Mouse (Mus musculus): Measurements from ENCODE around the gene Btbd2.

Btbd2 gene

GRCm38 (mm10) chr10:80671251-80671650, 14.4 kb upstream of the Btbd2 start:
- in situ Hi-C loops (cut with MboI), result no loop called here

GRCm38 (mm10) chr10:80670531-80670930, 13.7 kb upstream of the Btbd2 start:
- in situ Hi-C loops (cut with MboI), result no loop called here

DNA sequence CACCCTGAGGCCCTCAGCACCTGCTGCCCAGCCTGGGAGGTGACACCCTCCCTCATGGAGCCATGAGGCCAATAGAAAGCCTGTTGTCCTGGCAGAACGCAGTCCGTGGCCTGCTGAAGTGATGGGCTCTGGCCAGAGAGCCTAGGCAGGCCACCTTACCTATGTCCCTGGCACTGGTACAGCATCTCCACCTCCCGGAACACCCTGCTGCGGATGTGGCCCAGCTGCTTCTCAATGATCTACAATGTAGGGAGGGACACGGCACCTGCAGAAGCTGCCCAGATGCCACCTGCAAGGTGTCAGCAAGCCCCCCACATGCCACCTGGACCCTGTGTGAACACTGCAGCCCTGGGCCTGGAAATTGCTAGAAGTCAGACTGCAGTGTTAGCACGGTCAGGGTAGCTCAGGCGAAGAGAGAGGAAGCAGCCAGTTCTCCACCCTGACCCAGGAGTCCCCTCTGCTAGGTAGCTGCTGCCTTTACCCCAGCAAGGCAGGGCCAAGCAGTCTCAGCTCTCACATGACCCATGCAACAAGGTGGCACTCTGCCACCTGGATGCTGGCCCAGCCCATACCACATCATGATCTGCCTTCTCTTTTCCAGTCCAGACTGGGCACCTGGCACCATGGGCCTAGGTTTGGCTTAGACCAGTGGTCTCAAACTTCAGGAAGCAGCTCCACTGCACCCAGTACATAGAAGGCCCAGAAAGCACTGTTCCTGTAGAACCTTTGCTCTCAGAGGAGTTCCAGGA, 13.0 kb upstream of the Btbd2 start:
- in situ Hi-C loops (cut with MboI), result no loop called here

- in situ Hi-C loops (cut with MboI), result no loop called here
These were observed 12.1 kb upstream of the Btbd2 start for GRCm38 (mm10) chr10:80669018-80669417.

GRCm38 (mm10) chr10:80668614-80669013, 11.7 kb upstream of the Btbd2 start:
- in situ Hi-C loops (cut with MboI), result no loop called here

DNA sequence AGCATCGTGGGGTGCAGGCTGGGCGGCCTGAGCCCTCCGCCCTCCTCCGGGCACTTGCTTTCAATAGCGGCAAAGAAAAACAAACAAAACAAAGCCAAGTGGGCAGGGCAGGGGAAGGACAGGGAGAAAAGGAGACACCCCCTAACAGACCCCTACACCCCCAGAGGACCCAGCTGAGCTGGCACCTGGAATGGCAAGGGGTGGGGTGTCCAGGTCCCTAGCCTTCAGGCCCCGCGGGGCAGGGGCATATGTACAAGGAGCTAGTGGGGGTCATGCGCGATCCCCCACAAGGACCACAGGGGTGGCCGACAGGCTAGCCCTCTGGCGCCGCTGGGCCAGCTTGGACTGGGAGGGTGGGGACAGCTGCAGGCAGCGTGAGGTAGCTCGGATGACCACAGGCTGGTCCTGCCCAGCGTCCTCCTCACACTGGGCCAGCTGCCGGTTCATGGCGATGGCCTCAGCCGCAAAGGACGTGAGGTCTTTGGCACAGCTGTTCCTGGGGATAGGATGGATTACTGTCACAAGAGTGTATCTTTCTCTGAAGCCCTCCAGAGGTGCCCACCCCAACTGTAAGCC, 10.1 kb upstream of the Btbd2 start:
- in situ Hi-C loops (cut with MboI), result no loop called here

DNA sequence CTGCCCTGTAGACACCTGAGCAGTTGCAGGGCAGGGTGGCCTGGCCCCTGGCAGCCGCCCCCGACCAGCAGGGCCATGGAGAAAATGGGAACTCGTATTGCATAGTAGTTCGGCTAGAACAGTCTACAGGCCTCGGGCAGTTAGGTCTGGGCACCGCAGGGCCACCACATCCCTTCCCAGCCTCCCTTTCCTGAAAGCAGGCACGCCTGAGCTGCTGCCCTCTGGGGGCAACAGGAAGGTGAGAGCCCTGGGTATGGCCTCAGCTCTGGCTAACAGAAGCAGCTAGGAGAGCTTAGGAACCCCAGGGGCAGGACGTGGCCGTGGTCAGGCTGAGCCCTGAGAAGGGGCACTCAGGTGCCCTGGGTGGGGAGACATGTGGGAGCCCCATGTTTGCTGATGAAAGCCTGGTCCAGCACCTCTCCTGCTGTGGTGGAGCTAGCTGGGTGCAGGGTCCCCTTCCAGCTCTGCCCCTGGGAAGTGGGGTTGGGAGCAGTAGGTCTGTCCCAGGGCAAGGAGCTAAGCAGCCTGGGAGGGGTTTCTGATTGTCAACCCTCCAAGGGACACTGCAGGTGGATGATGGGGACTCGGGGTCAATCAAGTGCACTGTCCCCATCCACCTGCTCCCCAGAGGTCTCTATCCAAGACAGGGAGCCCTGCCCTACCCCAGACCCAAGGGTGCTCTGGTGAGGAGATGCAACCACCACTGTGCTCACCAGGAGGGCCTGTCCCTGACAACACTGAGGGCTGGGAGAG, 9.3 kb upstream of the Btbd2 start:
- in situ Hi-C loops (cut with MboI), result no loop called here

GRCm38 (mm10) chr10:80665459-80665858, 8.6 kb upstream of the Btbd2 start:
- in situ Hi-C loops (cut with MboI), result no loop called here

DNA sequence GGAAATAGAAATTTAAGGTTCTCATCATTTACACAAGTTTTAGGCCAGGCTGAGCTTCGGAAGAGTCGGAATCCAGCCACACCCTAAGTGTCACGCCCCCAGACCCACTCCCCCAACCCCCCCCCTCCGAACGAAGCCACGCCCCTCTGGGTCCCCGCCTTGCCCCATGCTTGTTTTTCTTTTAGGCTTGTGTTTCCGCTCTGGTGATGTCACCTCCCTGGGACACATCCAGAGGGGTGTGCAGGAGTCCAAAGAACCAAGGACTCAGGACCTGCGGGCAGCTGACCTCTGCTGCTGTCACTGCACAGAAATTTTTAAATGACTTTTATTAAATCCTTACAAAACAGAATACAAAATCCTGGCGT, 8.1 kb upstream of the Btbd2 start:
- in situ Hi-C loops (cut with MboI), result no loop called here

- in situ Hi-C loops (cut with MboI), result no loop called here
These were observed 7.5 kb upstream of the Btbd2 start for GRCm38 (mm10) chr10:80664197-80665015.

GRCm38 (mm10) chr10:80663485-80664196, 6.8 kb upstream of the Btbd2 start:
- in situ Hi-C loops (cut with MboI), result no loop called here

- in situ Hi-C loops (cut with MboI), result no loop called here
These were observed 4.3 kb upstream of the Btbd2 start for GRCm38 (mm10) chr10:80661149-80661548.

DNA sequence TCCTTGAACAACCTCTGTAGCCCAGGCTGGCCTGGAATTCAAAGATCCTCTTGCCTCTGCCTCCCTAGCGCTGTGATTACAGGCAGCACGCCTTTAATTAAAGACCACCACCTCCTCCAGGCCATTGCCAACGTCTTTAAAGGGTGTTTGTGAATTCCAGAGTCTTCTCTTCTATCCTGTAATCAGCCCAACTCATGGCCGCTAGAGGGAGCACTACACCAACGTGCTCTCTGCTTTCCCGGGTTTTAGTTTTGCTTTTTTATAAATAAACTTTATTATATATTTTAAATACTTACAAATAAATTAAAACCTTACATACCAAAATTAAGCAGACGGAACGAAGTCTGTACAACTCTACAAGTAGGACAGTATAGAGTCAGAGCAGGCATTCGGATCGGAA, 2.3 kb upstream of the Btbd2 start:
- in situ Hi-C loops (cut with MboI), result loop anchor here (5.0 kb wide), 1 partner anchor 43 kb away; the partner anchor contains the start of genes Izumo4 and Mob3a

GRCm38 (mm10) chr10:80658841-80659202, 2.0 kb upstream of the Btbd2 start:
- in situ Hi-C loops (cut with MboI), result loop anchor here (5.0 kb wide), 1 partner anchor 43 kb away; the partner anchor contains the start of genes Izumo4 and Mob3a

GRCm38 (mm10) chr10:80658194-80658840, 1.4 kb upstream of the Btbd2 start:
- in situ Hi-C loops (cut with MboI), result loop anchor here (5.0 kb wide), 1 partner anchor 44 kb away; the partner anchor contains the start of genes Izumo4 and Mob3a

DNA sequence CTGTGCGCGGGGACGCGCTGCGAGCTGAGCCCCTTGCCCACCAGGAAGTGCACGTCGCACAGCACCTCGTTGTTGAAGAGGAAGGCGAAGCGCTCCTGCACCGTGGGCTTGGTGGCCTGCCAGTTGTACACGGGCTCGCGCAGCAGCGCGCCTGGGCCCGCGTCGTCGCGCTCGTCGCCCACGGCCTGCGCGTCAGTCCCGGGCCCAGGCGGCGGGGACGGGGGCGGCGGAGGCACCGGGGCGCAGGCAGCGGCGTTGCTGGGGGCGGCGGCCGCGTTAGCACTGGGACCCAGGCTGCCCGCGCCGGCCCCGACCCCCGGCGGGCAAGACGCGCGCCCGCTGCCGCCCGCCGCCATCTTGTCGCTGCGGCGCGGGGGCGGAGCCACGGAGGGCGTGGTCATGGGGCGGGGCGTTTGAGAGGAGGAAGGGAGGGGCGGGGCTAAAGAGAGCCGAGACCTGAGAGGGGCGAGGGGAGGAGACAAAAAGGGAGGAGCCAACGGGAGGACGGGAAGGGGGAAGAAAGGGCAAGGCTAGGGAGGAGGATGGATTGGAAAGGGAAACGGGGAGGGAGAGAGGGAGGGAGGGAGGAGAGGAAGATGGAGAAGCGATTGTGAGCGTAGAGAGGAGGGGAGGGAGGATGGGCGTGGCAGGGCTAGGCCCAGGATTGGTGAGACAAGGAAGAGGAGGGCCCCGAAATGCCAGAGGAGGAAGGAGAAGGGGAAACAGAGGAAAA, 575 bp downstream of the Btbd2 start:
- in situ Hi-C loops (cut with MboI), result loop anchor here (5.0 kb wide), 1 partner anchor 46 kb away; the partner anchor contains the start of genes Izumo4 and Mob3a

- in situ Hi-C loops (cut with MboI), result loop anchor here (5.0 kb wide), 1 partner anchor 47 kb away; the partner anchor contains the start of genes Izumo4 and Mob3a
These were observed 1.3 kb downstream of the Btbd2 start for GRCm38 (mm10) chr10:80655406-80656129.

- in situ Hi-C loops (cut with MboI), result loop anchor here (5.0 kb wide), 1 partner anchor 47 kb away; the partner anchor contains the start of genes Izumo4 and Mob3a
These were observed 2.0 kb downstream of the Btbd2 start for GRCm38 (mm10) chr10:80654866-80655265.

GRCm38 (mm10) chr10:80653156-80653720, 3.6 kb downstream of the Btbd2 start:
- in situ Hi-C loops (cut with MboI), result no loop called here
